Mouse (Mus musculus): ENCODE results near the gene Pkd2. TPM values are rescaled to one million over a fixed set of nuclear protein-coding genes. Genes with fewer than 3 reads are reported as not detected.
A peak's percentile ranks its signal among the peaks of the same experiment; 100 is the strongest.

Gene Pkd2
- polyA plus RNA-seq, 1 experiment = 38.8 TPM

- WGBS = 11% methylated on average over 3 of the region's 3 CpGs
- peak overlapping the region; percentile 99 for H3K4me3 ChIP-seq (replicated peaks; ENCODE audit: extremely low read depth, low read depth, low read length)
- DNase-seq = no peak
- peaks cover 3% of the 10 kb centered on the region; the same call in 1 of the 2 replicates for H3K4me1 ChIP-seq (ENCODE audit: control insufficient read depth, insufficient read depth, low read length)
- TF ChIP-seq CTCF (IDR thresholded peaks at IDR 0.05; ENCODE audit: insufficient read depth, low read length) = no peak
- no peak for TF ChIP-seq POLR2A (IDR thresholded peaks at IDR 0.05; ENCODE audit: borderline replicate concordance, extremely low read depth, low read depth, low read length)
These were observed 1.2 kb downstream of the Pkd2 start for GRCm38 (mm10) chr5:104460456-104460838.

- WGBS = 22% methylated on average over 7 of the region's 7 CpGs
- no peak for DNase-seq
- TF ChIP-seq CTCF (IDR thresholded peaks at IDR 0.05; ENCODE audit: insufficient read depth, low read length) (no peak), POLR2A (IDR thresholded peaks at IDR 0.05; ENCODE audit: borderline replicate concordance, extremely low read depth, low read depth, low read length) (no peak)
- H3K4me3 ChIP-seq (replicated peaks; ENCODE audit: extremely low read depth, low read depth, low read length) = peak overlapping the region; percentile 39
- peaks cover 3% of the 10 kb centered on the region; the same call in 1 of the 2 replicates for H3K4me1 ChIP-seq (ENCODE audit: control insufficient read depth, insufficient read depth, low read length)
These were observed 1.6 kb downstream of the Pkd2 start for GRCm38 (mm10) chr5:104460856-104461255.

GRCm38 (mm10) chr5:104465279-104465678, 6.0 kb downstream of the Pkd2 start:
- DNase-seq = no peak
- WGBS = 76% methylated on average over 8 of the region's 8 CpGs

GRCm38 (mm10) chr5:104465731-104466130, 6.5 kb downstream of the Pkd2 start:
- 81% methylated on average over 12 of the region's 12 CpGs for WGBS

More at GRCm38 (mm10) chr5:104465279-104465678, 6.0 kb downstream of the Pkd2 start:
- Histone ChIP-seq H3K4me1 (ENCODE audit: control insufficient read depth, insufficient read depth, low read length) (peaks cover 2% of the 10 kb centered on the region; the same call in 1 of the 2 replicates), H3K4me3 (replicated peaks; ENCODE audit: extremely low read depth, low read depth, low read length) (no peak overlapping the region)
- TF ChIP-seq CTCF (IDR thresholded peaks at IDR 0.05; ENCODE audit: insufficient read depth, low read length) = no peak
- TF ChIP-seq POLR2A (IDR thresholded peaks at IDR 0.05; ENCODE audit: borderline replicate concordance, extremely low read depth, low read depth, low read length) = no peak

GRCm38 (mm10) chr5:104466816-104467215, 7.6 kb downstream of the Pkd2 start:
- no peak overlapping the region for H3K4me3 ChIP-seq (replicated peaks; ENCODE audit: extremely low read depth, low read depth, low read length)
- TF ChIP-seq POLR2A (IDR thresholded peaks at IDR 0.05; ENCODE audit: borderline replicate concordance, extremely low read depth, low read depth, low read length) (no peak), CTCF (IDR thresholded peaks at IDR 0.05; ENCODE audit: insufficient read depth, low read length) (no peak)
- WGBS = 94% methylated on average over 16 of the region's 16 CpGs
- no peaks in the 10 kb centered on the region for H3K4me1 ChIP-seq (ENCODE audit: control insufficient read depth, insufficient read depth, low read length)
- DNase-seq = no peak

More at GRCm38 (mm10) chr5:104465731-104466130, 6.5 kb downstream of the Pkd2 start:
- Histone ChIP-seq H3K4me1 (ENCODE audit: control insufficient read depth, insufficient read depth, low read length) (no peaks in the 10 kb centered on the region), H3K4me3 (replicated peaks; ENCODE audit: extremely low read depth, low read depth, low read length) (no peak overlapping the region)
- DNase-seq = peak; percentile 18
- TF ChIP-seq POLR2A (IDR thresholded peaks at IDR 0.05; ENCODE audit: borderline replicate concordance, extremely low read depth, low read depth, low read length) (no peak), CTCF (IDR thresholded peaks at IDR 0.05; ENCODE audit: insufficient read depth, low read length) (no peak)

- no peak overlapping the region for H3K4me3 ChIP-seq (replicated peaks; ENCODE audit: extremely low read depth, low read depth, low read length)
- WGBS = 91% methylated on average over 5 of the region's 5 CpGs
These were observed 9.3 kb downstream of the Pkd2 start for GRCm38 (mm10) chr5:104468586-104468985.

GRCm38 (mm10) chr5:104470981-104471391, 11.7 kb downstream of the Pkd2 start:
- TF ChIP-seq POLR2A (IDR thresholded peaks at IDR 0.05; ENCODE audit: borderline replicate concordance, extremely low read depth, low read depth, low read length) (no peak), CTCF (IDR thresholded peaks at IDR 0.05; ENCODE audit: insufficient read depth, low read length) (no peak)
- H3K4me3 ChIP-seq (replicated peaks; ENCODE audit: extremely low read depth, low read depth, low read length) = no peak overlapping the region
- 63% methylated on average over 5 of the region's 5 CpGs for WGBS
- DNase-seq = no peak
- H3K4me1 ChIP-seq (ENCODE audit: control insufficient read depth, insufficient read depth, low read length) = no peaks in the 10 kb centered on the region

More at GRCm38 (mm10) chr5:104468586-104468985, 9.3 kb downstream of the Pkd2 start:
- no peaks in the 10 kb centered on the region for H3K4me1 ChIP-seq (ENCODE audit: control insufficient read depth, insufficient read depth, low read length)
- TF ChIP-seq POLR2A (IDR thresholded peaks at IDR 0.05; ENCODE audit: borderline replicate concordance, extremely low read depth, low read depth, low read length) = no peak
- no peak for TF ChIP-seq CTCF (IDR thresholded peaks at IDR 0.05; ENCODE audit: insufficient read depth, low read length)
- no peak for DNase-seq

GRCm38 (mm10) chr5:104472371-104472770, 13.1 kb downstream of the Pkd2 start:
- no peaks in the 10 kb centered on the region for H3K4me1 ChIP-seq (ENCODE audit: control insufficient read depth, insufficient read depth, low read length)
- no peak for DNase-seq
- 92% methylated on average over 8 of the region's 8 CpGs for WGBS
- TF ChIP-seq CTCF (IDR thresholded peaks at IDR 0.05; ENCODE audit: insufficient read depth, low read length) (no peak), POLR2A (IDR thresholded peaks at IDR 0.05; ENCODE audit: borderline replicate concordance, extremely low read depth, low read depth, low read length) (no peak)
- H3K4me3 ChIP-seq (replicated peaks; ENCODE audit: extremely low read depth, low read depth, low read length) = no peak overlapping the region

GRCm38 (mm10) chr5:104480367-104480766, 21.1 kb downstream of the Pkd2 start:
- H3K4me1 ChIP-seq (ENCODE audit: control insufficient read depth, insufficient read depth, low read length) = no peaks in the 10 kb centered on the region
- no peak for DNase-seq
- WGBS = 74% methylated on average over 7 of the region's 7 CpGs
- TF ChIP-seq POLR2A (IDR thresholded peaks at IDR 0.05; ENCODE audit: borderline replicate concordance, extremely low read depth, low read depth, low read length) = no peak
- no peak for TF ChIP-seq CTCF (IDR thresholded peaks at IDR 0.05; ENCODE audit: insufficient read depth, low read length)
- H3K4me3 ChIP-seq (replicated peaks; ENCODE audit: extremely low read depth, low read depth, low read length) = no peak overlapping the region

GRCm38 (mm10) chr5:104482856-104483255, 23.6 kb downstream of the Pkd2 start:
- WGBS = 61% methylated on average over 8 of the region's 8 CpGs
- Histone ChIP-seq H3K4me1 (ENCODE audit: control insufficient read depth, insufficient read depth, low read length) (no peaks in the 10 kb centered on the region), H3K4me3 (replicated peaks; ENCODE audit: extremely low read depth, low read depth, low read length) (no peak overlapping the region)
- TF ChIP-seq CTCF (IDR thresholded peaks at IDR 0.05; ENCODE audit: insufficient read depth, low read length) = no peak
- TF ChIP-seq POLR2A (IDR thresholded peaks at IDR 0.05; ENCODE audit: borderline replicate concordance, extremely low read depth, low read depth, low read length) = no peak
- DNase-seq = no peak
